Comparison of ENCODE assay signal across 8 mouse cellular contexts in genomic region chr3:104675258-104675851, GRCm38 (mm10). TPM values are rescaled to one million over a fixed set of nuclear protein-coding genes. Genes with fewer than 3 reads are reported as not detected.
A peak's percentile ranks its signal among the peaks of the same experiment; 100 is the strongest.
DNase-seq lines count a peak whose midpoint lies in the region; ATAC-seq lines count a peak whose summit lies in the region.

No protein-coding gene starts in this region.

- H3K4me1 ChIP-seq in hindbrain, embryonic 11.5 days (replicated peaks; ENCODE audit: control insufficient read depth, insufficient read depth, low read length), result no peaks in the 10 kb centered on the region; the same call in 1 of the 2 replicates

- H3K27me3 ChIP-seq in hindbrain, embryonic 11.5 days (ENCODE audit: control insufficient read depth, insufficient read depth, low read length), result no peaks in the 10 kb centered on the region

- DNase-seq in NIH3T3 (ENCODE audit: low read depth), result peak; percentile 80
- DNase-seq in cerebellum, adult 9-10 months, result peak; percentile 86
- peak; percentile 70 for DNase-seq in forelimb bud, embryonic 11.5 days (ENCODE audit: low read depth, low spot score)
- DNase-seq in hindbrain, embryonic 11.5 days (ENCODE audit: low spot score), result peak; percentile 81
- peak; percentile 42 to 64 for DNase-seq in layer of hippocampus, postnatal 36 days
- peak; percentile 74 for DNase-seq in lung, postnatal 25 days (ENCODE audit: low spot score)
- DNase-seq in retina, embryonic 14.5 days (ENCODE audit: low spot score), result peak; percentile 83
- peak; percentile 80 to 84 for DNase-seq in thymus, postnatal 36 days

- H3K9ac ChIP-seq in hindbrain, embryonic 11.5 days (ENCODE audit: low read depth, low read length), result peak overlapping the region; percentile 57; the same call in 1 of the 2 replicates

- peak overlapping the region; percentile 27 for H3K4me3 ChIP-seq in hindbrain, embryonic 11.5 days (ENCODE audit: low read depth, low read length)

- no peaks in the 10 kb centered on the region for H3K36me3 ChIP-seq in hindbrain, embryonic 11.5 days (ENCODE audit: control insufficient read depth, insufficient read depth, low read length)

- peak overlapping the region; percentile 59 for H3K4me2 ChIP-seq in hindbrain, embryonic 11.5 days (replicated peaks; ENCODE audit: low read depth, low read length)

- no peak overlapping the region for H3K27ac ChIP-seq in hindbrain, embryonic 11.5 days (ENCODE audit: low read depth, low read length)

- 6% methylated on average over 23 of the region's 23 CpGs for WGBS in hindbrain, embryonic 11.5 days

- H3K9me3 ChIP-seq in hindbrain, embryonic 11.5 days (ENCODE audit: control insufficient read depth, low read length), result no peaks in the 10 kb centered on the region

- ATAC-seq in hindbrain, embryonic 11.5 days (ENCODE audit: low FRiP score), result peak; percentile 85

RNA-seq across cellular contexts. Expression of gene Slc16a1, which starts 36.9 kb away (rescaled TPM):
- 31.7 and 33.4 TPM in 2 replicates for polyA plus RNA-seq in hindbrain, embryonic 11.5 days (2014; fragmentation: Nextera tagmentation; extraction: Ambion mirVana)
- 10 to 100 TPM; 24.1 to 29.1 TPM for total RNA-seq in layer of hippocampus, postnatal 36 days (2021)
